Mouse (Mus musculus) heart, postnatal 36 days (tissue): Measurements from ENCODE around the gene 4930524B15Rik. TPM values are rescaled to one million over a fixed set of nuclear protein-coding genes. Genes with fewer than 3 reads are reported as not detected.
"Not testable (repeated sequence)": the region's sequence is repeated elsewhere in the genome, so short reads cannot be mapped to it uniquely, and the experiment has no call there.

Experiments used
- DNase-seq, 2 experiments: peaks; one replicate each; pipeline ENCODE4 v3.0.0; 2021 to 2022
- intact Hi-C: fragments of 180-260 bp; cut with DNase I; formaldehyde crosslinking; loops from one replicate; pipeline ENCODE4 v1.15.1; 2025
- total RNA-seq, 2 experiments: library from RNA; stranded (reverse); gene quantifications; 2 replicates each; pipeline ENCODE4 v1.2.3; 2021

The 4930524B15Rik gene
- total RNA-seq, 2 experiments from 2014 or later = not detected

DNA sequence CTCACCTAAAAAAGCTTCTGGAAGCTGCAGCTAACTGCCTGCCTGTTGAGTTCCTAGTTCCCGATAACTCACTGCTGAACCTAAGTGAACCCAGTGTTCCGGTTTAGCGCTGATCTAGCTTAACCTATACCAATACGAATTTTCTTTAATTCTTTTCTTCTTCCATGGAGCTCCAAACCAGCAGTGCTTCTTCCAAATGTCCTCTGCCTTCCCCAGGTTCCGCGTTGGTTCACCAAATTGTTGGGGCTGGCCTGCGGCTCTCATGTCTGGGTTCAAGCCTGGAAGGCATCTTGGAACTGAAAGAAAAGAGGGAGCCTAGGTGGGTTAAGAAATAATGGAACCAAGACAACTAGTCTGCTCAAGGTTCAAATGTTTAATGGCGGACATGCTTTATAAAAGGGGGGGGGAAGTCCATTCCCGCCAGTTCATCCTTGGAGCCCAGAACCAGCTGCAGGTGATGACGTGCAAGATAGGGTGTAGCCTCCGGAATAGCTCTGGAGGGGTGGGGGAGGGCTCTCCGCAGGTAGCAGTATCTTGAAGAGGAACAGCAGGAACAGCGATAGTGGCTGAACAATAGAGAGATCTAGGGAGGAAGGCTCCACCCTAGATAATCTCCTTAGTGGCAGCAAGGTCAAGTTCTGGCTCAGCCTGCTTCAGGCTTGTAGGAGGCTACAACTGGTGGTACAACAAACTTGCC is 17.0 kb downstream of the 4930524B15Rik start:
- DNase-seq, intact Hi-C loops: not testable (repeated sequence)

DNA sequence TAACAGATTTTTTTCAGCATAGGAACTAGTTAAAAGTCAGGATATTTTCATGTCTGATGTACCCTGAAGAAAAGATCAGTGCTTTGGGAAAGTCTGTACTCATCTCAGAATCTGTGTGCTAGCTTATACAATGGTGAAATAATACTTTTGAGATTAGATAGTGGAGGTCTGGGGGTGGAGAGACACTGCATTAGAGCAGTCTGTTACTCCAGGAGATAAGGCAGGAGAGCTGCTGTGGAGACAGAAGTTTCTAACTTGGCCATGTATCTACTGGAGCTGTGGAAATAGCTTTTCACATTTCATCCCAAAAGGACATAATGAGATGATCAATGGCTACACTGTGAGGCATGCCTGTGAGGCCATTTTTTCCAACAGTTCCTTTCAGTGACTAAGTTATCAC is 17.9 kb downstream of the 4930524B15Rik start:
- intact Hi-C loops = no loop called here

DNA sequence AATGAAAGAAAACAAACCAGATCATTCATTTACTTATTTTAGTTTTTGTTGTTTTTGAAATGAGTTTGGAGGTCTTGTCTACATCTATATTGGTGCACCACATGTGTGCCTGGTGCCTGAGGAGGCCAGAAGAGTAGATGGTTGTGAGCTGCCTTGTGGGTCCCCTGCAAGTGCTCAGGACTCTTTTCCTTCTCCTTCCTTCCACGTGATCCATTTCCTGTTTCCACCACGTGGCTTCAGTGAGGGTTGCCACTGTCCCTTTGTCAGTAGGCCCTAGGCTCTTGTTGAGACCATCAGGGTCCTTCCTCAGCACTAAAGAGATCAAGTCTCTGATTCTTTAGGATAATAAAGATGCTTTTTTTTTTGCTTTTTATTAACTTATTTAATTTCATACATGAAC is 19.4 kb downstream of the 4930524B15Rik start:
- intact Hi-C loops = no loop called here
- DNase-seq = no peak

More for the DNA sequence above, 17.9 kb downstream of the 4930524B15Rik start:
- DNase-seq = no peak

DNA sequence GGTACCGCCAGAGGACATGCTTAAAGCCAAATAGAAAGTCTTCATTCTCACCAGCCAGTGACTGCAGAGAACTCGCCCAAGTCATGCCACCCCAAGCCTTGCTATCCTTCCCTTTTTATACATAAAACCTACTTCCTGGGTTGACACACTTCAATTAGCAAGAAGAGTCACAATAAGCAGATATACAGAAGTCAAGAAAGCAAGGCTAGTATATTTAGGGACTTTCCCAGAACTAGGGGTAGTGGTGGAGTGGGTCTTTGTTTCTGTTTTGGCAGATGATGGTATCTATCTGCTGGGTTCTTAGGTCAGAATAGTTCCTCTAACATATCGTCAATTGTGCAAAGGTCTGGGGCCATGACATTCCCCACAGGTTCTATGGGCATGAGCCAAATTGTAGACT is 27.1 kb downstream of the 4930524B15Rik start:
- intact Hi-C loops = no loop called here

DNA sequence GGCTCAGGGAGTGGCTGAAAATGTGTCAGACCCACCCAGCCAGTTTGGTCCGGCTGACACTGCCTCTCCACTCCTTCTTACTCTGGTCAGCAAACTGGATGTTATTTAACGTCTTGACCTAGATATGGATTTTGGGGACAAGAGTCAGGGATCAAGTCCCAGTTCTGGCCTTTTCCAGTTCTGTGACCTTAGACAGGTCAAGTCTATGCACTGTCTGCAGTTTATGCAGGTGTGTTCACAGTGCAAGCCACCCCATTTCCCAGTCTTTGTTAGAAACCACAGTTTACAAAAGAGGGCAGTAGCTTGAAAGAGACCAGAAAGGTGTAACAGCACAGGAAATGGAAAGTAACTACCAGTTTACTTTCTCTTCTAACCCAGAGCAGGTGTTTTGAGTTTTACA is 34.3 kb downstream of the 4930524B15Rik start:
- intact Hi-C loops = loop anchor here (1.0 kb wide), 1 partner anchor 163 kb away; no protein-coding TSS in a partner anchor
- DNase-seq = no peak

More for the DNA sequence above, 27.1 kb downstream of the 4930524B15Rik start:
- no peak for DNase-seq

DNA sequence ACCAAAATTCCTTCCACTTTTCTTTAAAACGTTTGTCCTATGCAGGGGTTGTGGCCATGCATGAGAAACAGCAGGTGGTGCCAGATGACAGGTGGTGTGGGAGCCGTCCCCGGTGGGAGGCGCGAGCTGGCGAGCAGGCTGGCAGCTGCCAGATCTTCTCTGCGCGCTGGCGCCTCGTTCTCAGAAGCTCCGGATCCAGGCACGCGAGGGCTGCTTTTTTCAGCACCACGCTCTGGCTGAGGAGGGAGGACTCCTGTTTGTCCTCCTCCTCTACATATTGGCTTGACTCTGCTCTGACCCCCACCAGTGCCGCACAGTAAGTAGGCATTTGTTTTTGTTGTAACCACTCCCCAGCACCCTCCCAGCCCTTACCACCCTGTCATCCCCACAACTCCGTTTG is 34.9 kb downstream of the 4930524B15Rik start, which contains the start of gene Nsg2:
Gene Nsg2 (plus strand): TSS at position 183 of the 400 bp plus-strand sequence.
- DNase-seq = peak; percentile 49 to 58
- intact Hi-C loops = loop anchor here (1.0 kb wide), 1 partner anchor 162 kb away; no protein-coding TSS in a partner anchor

DNA sequence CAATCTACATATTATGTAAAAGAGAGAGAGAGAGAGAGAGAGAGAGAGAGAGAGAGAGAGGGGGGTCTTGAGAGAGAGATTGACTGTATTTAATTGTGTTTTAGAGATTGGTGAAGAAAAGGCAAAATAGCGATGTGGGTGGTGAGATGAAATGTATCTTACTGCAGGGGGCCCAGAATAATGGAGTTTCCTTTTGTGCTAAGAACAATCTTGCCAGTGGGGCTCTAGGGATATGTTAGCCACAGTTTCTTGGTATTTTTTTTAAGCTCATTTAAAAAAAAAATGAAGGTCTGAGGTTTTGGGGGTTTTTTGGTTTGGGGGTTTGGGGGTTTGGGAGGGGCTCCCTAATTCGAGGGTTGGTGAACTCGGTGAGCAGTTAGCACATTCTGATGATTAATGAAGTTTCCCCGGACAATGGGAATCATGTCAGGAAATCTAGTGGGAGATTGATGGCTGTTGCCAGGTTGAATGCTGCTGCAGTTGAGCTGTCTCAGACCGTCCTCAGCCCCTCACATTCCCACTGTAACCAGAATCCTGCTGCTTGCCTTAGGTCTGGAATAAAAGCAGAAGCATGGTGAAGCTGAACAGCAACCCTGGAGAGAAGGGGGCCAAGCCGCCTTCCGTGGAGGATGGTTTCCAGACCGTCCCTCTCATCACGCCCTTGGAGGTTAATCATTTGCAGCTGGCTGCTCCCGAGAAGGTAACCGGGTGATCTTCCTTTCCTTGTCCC is 36.0 kb downstream of the 4930524B15Rik start:
- intact Hi-C loops = no loop called here
- no peak for DNase-seq

DNA sequence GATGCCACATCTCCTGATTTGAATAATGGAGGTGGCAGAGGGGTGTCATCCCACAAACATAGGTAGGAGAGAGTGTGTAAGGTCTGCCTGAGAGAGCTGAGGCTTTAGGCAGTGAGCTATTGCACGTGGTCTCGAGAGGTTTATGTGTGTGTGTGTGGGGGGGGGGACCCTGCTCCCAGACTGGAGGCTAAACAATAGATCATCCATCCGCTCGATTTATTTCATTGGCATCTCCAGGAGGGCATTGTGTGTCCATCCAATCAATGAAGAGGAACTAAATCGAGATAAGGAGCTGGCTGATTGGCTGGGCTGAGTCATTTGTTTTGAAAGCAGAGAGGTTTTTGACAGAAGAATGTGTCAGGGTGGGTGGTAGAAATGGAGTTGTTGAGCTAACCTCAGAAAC is 37.3 kb downstream of the 4930524B15Rik start:
- DNase-seq = no peak
- intact Hi-C loops = no loop called here

DNA sequence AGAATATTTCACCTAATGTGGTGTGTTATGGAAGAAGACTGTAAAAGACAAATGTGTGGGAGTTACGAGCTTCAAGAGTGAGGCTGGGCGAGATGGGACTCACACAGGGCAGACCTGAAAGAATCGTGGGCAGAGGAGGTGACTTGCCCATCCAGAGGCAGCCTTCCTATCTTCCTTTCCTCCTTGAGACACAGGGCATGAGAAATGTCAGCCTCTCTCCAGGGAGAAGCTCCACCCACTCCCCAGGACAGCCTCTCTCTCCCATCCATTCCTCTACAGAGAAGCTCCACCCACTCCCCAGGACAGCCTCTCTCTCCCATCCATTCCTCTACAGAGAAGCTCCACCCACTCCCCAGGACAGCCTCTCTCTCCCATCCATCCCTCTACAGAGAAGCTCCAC is 42.7 kb downstream of the 4930524B15Rik start:
- DNase-seq, intact Hi-C loops: not testable (repeated sequence)

DNA sequence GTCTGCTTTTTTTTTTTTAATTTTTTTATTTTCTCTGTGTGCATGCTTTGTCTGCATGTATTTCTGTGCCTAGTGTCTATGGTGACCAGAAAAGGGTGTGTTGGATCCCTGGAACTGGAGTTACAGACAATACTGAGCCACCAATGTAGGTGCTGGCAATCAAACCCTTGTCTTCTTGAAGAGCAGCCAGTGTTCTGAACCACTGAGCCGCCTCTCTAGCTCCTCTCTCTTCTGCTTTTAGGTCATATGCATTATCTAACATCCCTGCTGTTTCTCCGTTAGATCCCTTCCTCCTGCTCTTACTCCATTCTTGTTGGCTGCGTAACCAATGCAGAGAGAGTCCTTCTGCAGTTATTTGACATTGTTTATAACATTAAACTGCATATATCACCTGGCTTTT is 43.5 kb downstream of the 4930524B15Rik start:
- intact Hi-C loops = no loop called here
- DNase-seq = no peak

DNA sequence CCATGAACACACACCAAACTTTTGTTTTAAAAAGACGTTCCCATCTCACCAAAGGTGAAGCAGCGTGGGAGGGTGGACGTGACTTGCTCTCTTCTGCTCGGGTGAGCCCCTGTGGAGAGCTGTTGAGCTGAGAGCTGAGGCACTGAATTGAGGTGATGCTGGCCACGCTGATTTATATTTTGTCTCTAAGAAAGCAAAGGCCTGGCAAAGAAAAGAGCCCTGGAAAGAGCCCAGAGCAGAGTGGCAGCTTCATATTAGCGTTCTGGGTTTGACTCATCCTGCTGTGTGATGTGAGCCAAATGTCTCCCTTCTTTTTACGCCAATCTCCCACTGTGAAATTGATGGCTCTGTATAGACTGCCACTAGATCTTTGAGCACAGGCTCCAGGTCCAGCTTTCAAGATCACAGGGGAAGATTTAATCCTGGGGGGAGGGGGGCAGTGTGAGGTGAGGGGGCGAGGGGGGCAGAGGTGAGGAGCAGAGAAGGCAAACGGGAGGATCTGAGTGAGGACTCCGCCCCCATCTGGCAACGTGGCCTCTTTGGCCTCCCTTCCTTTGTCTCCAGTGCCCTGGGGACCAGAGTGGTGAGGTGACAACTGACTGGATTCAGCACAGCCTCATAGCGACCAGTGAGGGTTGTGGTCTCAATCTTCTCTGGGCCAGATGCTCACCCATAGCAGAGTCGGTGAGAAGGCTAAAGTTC is 44.7 kb downstream of the 4930524B15Rik start:
- no peak for DNase-seq
- intact Hi-C loops = no loop called here

DNA sequence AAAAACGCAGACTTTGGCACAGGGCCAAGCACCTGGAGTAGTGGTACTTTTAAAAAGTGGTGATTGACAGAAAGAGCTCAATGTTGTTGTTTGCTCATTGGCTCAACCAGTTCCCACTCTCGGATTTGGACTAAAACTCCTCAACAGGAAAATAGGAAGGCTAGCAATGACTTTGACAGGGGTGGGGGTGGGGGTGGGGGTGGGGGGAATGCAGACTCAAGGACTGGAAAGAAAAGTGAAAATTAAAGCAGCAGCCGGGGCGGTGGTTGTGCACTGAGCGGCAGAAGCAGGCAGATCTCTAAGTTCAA is 45.2 kb downstream of the 4930524B15Rik start:
- no peak for DNase-seq
- intact Hi-C loops = no loop called here

DNA sequence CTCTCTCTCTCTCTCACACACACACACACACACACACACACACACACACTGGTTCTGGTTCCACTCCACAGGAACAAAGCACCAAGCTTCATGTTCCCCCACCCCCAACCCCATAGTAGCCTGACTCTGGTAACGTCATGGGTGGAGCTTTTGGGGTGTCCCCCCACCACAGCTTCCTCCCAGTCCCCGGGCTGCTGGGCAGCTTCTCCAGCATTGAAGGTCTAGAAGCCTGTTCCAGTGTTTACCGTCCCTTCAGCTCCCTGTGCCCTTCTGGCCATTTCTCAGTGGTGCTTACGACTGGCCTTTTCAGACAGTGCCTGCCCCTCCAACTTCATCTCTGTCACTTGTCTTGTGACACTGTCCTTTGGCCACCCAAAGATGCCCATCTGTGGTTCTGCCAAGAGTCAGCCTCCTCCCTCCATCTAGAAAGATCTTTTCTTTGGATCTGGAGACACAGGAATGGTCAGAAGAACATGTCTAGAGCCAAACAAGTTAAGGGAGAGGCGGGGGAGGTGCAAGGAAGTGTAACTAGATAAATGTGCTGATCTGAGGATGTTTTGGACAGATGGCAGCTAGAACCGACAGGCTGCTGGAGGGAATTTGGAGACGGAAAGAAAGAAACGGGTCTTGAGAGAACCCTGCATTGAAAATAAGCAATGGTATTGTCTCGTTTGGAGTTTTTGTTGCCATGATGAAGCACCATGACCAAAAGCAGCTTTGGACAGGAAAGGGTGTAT is 46.6 kb downstream of the 4930524B15Rik start:
- no peak for DNase-seq
- intact Hi-C loops = no loop called here

DNA sequence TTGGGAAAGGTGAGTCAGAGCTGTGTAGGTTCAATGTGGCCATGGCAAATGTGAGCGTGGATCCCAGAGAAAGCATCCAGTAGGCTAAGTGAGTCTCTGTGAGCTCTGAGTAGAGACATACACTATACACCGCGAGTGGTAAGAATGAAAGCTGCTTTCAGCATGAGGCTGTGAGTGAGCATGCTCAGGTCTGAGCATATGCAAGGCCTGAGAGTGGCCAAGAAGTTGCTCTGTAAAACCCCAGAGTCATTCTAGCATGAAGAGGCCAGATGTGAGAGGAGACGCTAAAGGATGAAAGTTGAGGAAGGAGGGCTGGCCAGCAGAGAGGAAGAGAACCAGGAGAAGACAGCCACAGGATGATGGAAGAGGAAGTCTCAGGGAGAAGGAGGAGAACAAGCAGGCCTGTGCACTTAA is 47.6 kb downstream of the 4930524B15Rik start:
- intact Hi-C loops = no loop called here
- no peak for DNase-seq

DNA sequence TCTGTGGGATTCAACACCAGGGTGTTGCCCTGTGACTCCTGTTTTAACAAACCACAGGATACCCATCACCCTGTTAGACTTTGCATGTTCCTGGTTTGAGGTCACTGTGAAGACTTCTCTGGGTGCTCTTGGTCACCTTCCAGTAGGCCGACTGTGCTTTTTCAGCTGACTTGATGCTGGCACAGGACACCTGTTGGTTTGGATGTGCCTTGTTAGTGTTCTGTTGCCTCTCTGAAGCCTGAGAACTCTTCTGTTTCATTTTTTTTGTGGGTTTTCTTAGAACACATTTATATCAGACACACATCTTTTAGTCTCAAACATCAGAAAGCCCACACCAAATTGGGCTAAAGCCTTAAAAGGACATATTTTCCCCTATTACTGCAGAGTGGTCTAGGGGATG is 48.2 kb downstream of the 4930524B15Rik start:
- intact Hi-C loops = no loop called here
- DNase-seq = no peak

DNA sequence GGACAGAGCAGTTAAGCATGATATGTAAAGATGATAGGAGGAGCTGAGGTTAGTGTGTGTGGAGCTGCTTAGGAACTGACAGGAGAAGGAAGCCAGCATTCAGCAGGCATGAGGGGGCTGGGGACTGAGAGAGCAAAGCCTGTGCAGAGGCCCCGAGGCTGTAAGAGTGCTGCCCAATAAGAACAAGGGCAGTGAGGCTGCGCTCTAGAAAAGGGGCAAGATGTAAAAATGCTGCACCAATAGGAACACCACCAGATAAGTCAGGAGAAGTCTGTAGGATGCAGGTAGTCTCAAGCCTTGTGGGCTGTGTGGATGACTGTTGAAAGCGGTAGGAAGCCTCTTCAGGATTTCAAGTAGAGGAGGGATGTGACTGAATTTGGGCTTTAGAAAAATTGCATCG is 52.8 kb downstream of the 4930524B15Rik start:
- intact Hi-C loops = no loop called here
- DNase-seq = no peak

DNA sequence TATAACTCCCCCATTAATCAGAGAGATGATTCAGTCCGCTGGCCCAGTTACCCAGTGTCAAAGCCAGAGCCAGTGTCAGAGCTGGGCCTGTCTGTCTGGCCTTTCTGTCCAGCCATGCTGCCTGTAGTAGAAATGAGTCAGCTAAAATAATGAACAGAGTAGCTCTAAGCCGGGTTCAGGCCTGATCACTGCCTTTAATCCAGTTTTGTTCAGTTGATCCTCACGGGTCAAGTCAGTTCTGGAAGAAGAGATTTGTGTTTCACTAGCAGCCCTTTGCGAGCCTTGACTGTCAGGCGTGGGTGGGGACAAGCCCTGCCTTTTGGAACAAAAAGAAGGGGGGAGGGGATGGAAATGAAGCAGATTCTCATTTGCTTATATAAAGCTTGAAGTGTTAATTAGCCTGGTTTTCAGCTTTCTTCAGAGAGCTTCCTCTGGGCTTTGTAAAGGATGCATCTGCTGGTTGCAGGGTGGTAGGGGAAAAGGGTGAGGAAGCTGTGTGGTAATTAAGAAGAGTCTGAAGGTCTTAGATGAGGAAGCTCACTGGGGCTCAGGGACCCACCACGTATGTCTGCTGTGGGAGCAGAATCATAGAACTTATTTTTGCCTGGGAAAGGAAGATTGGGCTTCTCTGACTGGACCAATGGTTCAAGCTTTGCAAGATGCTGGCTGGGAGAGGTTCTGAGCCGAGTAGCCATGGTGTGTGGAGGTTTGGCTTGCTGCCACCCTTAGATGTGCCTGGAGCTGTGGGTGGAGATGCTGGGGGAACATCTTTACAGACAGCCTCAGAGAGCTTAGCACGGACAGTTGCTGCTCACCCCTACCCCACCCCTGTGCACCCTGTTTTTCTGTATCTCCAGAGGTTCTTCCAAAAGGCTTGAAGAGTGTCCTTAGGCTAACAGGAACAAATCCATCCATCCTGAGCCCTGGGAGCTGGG is 54.9 kb downstream of the 4930524B15Rik start:
- DNase-seq = peak in 1 of 2 experiments; percentile 24
- intact Hi-C loops = no loop called here

DNA sequence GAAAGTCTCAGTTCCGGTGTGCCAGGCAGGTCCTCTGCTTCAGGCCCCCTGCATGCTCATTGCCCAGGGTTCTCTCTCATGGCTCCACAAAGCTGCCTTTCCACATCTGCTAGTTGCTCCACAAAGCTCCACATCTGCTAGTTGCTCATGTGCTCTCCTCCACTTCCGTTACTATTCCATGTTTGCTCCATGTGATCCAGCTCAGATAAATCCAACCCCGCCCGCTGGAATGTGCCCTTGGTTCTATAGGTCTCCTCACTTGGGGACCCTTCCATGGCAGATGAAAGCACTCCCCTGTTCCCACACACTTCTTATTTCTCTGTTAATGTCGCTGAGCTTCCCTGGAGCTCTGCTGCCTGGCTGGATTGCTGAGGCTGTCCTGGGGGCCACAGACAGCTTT is 61.2 kb downstream of the 4930524B15Rik start:
- no peak for DNase-seq
- intact Hi-C loops = no loop called here

DNA sequence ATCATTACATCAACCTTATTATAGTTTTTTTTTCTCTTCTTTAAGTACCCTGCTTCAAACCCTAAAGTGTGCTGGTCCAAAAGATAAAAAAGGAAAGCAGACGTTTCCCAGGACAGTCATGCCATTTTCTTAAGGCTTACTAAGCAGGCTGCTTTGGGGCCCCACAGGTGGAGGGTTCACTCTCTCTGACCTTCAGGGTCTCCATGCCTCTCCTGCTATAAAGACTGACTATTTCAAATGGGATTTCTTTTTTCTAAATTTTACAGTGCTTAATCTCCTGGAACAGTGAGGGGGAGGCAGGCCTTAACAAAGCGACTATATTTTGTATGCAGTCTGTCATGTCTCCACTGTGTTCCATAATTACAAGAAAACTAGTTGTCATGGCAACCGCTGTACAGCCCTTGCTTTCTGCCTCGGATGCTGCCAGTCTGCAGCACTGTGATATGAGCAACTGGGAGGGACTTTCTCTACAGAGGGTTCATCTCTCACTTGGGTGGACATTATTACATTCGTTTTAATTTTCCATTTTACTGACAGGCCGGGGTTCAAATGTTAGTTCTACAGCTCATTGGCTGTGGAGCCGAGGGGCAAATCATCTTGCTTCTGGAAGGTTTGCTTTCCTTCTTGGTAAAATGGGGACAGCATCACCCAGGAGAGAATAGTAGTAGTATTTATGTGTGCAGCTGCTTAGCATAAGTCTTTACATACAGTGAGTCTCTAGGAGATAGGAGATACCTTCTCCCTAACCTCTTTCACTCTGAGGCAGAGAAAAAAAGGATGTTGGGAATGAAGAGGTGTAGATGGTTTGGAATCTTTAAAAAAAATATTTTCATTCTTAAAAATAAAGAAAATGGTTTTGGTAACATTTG is 62.3 kb downstream of the 4930524B15Rik start:
- intact Hi-C loops = no loop called here
- no peak for DNase-seq
